Mouse (Mus musculus) 3134 (cell line): ENCODE measurements around the gene Plk5.

Source experiments
- DNase-seq: peaks from one replicate; pipeline ENCODE4 v3.0.0-alpha.2; 2011; ENCODE audit warnings: low spot score; ENCODE audit not compliant: insufficient read length; ENCODE audit errors: extremely low read depth

Gene Plk5

DNA sequence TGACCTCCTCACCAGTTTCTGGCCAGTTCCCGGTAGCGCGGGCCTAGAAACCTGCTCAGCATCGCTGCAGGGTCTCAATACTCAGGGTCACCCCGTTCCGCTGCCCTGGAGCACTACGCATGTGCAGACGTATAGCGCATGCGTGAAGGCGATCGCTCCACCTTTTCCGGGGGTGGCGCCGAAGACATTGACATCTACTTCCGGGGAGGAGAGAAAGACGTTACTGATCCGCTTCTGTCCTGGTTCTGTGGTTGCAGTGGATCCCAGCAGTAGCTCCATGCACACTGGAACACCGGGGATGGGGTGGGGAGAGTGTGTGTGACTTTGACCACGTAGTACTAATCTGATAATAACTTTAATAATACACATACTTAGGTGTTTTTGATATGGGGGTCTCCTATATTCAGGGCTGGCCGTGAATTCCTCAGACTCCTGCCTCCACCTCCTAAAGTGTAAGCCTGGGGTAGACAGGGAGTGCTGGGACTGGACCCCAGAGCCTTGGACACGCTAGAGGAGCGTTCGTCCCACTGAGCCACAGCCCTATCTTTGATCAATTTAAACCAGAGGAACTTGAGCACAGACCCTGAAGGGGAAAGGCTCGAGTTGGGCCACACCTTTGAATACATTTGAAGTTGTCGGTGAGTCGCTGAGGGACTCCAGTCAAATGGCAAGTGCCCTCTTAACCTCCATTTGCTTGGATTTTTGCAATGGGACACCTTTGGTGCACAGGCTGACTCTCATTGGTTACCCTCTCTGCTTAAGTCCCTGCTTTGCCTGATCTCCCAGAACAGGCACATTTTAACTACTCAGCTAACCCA is 50.6 kb downstream of the Plk5 start, which contains the start of gene Uqcr11:
Uqcr11 (minus strand) TSS at position 147 of the 818 bp plus-strand sequence.
- peak; percentile 84 for DNase-seq

DNA sequence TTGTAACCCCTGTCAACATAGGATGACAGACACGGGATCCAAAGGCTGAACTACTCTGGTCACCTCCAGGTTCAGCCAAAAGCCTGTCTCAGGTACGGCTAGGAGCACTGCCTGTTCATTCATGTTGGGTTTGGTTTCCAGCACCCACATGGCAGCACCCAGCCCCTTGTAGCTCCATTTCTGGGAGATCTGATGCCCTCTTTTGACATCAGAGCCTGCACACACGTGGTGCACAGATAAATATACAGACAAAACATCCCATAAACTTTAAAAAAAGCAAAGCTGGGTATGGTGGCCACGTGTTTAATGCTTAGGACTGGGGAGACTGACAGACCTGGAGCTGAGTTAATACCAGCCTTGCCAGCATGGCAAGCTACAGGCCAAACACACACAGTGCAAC is 51.7 kb downstream of the Plk5 start:
- no peak for DNase-seq

GRCm38 (mm10) chr10:80412656-80413541 is 56.6 kb downstream of the Plk5 start:
- DNase-seq: no peak
